Mouse (Mus musculus): ENCODE results near the gene Rimbp2. TPM values are rescaled to one million over a fixed set of nuclear protein-coding genes. Genes with fewer than 3 reads are reported as not detected.

Rimbp2 gene
- polyA plus RNA-seq (2012; rRNA removed): 0.41 and 0.77 TPM in 2 replicates

DNA sequence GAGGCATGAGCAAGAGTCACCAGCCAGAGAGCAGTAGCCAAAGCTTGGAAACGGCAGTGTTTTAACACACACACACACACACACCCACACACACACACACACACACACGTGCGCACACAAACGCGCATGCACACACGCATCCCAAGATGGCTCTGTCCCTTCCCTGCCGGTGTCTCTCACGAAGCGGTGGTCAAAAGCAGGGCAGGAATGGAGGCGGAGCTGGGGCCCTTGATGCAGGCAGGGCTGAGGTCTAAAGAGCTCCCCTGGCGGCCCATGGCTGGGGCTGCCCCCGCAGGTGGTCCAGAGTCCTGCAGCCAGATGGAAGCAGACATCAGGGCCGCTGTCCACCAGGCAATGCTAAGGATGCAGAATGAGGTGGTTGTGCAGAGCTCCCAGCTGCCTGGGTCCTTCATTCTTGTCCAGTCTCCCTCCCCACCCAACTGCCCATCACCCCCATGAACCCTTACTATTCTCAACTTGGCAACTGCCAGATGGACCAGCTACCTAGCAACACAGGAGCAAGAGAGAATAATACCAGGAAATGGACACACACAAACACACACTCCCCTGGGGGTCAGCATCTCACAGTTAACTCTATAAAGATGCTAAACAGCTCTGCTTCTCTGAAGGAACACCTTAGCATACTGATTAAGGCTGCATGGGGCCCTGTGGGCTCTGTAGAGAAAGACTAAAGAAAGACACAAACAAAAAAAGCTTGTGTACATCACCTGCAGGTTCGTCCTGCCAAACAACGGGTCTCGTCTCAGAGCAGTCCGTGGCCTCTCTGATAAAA lies at the start of gene Rimbp2:
Gene Rimbp2 (minus strand): TSS at position 209 of the 793 bp plus-strand sequence.

Other genes with a start within 250 kb of the Rimbp2 start
- 7.1 and 7.3 TPM in 2 replicates for gene Stx2, start 55.1 kb upstream of the Rimbp2 start, polyA plus RNA-seq (2012; rRNA removed)
- 28.2 and 34.9 TPM in 2 replicates for gene Ran, start 66.6 kb upstream of the Rimbp2 start, polyA plus RNA-seq (2012; rRNA removed)
- gene Adgrd1, start 143.3 kb upstream of the Rimbp2 start, polyA plus RNA-seq (2012; rRNA removed): 4.1 and 4.6 TPM in 2 replicates